Mouse (Mus musculus) stomach, postnatal 0 days (tissue): ENCODE measurements at regions not wholly inside any gene's neighbourhood (a gene's known extent, or its start where the extent isn't known, plus 50 kb on each side); places are given as distances from the start of the nearest gene placed in this dataset.

Experiments
- CTCF ChIP-seq: IDR thresholded peaks from 2 replicates; pipeline ENCODE4 v1.5.1; 2016; ENCODE audit warnings: antibody characterized with exemption, low read depth, mild to moderate bottlenecking, moderate library complexity
- EP300 ChIP-seq: optimal IDR thresholded peaks from 2 replicates; pipeline ENCODE3; 2016; ENCODE audit warnings: antibody characterized with exemption

DNA sequence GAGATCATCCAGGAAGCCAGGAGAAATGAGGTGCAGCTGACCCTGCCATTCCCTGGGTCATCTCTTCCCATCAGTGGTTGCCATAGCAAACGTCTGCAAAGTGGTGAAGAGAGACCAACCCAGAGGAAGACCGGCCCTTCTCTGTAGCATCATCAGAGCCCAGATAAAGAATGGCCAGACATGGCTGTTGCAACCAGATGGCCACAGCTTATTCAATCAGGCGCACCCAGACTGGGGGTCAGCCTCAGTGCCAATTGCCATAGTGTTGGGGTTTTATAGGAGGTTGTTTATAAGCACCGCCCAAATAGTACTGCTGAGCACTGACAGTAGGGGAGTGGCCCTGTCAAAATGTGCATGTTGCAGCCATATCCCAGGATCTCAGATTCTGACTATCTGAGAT is 262.3 kb downstream of the Rps15a start:
- no peak for TF ChIP-seq EP300
- TF ChIP-seq CTCF, result no peak
